Mouse (Mus musculus) urinary bladder, postnatal 10 days (tissue): Measurements from ENCODE around the gene Fam118a.

Experiments used
- DNase-seq: peaks from one replicate; pipeline ENCODE4 v3.0.0; 2022; ENCODE audit warnings: low spot score

Fam118a gene

GRCm38 (mm10) chr15:85072651-85073050, 43.9 kb downstream of the Fam118a start:
- DNase-seq = no peak

- DNase-seq = no peak
Measured at GRCm38 (mm10) chr15:85085641-85086040, 56.9 kb downstream of the Fam118a start.
